Mouse (Mus musculus) small intestine, adult 10 weeks (tissue): ENCODE measurements around the gene Gm20878. TPM values are rescaled to one million over a fixed set of nuclear protein-coding genes. Genes with fewer than 3 reads are reported as not detected.

ENCODE experiments used
- polyA plus RNA-seq: library from polyadenylated mRNA; stranded (reverse); fragments of 350-450 nt; fragmentation: Illumina TruSeq; extraction: RNeasy Lipid Tissue Mini Kit (QIAGEN cat#74804); gene quantifications from one replicate; pipeline ENCODE4 v1.2.3, GENCODE M21; 2014; ENCODE audit warnings: low replicate concordance

The Gm20878 gene
- polyA plus RNA-seq: 0.71 TPM

DNA sequence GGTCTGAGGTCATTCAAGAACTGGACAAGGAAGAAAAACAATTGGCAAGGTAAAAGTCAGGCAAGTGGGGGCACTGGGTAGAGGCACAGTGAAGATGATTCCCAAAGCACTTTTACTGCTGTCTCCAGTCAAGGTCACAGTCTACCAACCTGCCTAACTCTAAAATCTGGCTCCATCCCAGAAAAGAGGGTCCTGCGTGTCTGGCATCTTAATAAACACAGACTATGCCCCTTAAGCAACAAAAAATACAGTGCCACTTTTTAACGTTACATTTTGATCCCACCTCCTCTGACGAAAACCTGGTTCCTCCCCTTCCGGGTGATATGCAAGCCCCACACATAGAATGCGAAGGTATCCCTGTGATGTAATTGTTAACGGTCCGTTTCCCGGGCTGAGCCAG is at the start of gene Gm20878:
Gm20878 (plus strand) TSS at position 301 of the 400 bp plus-strand sequence.

DNA sequence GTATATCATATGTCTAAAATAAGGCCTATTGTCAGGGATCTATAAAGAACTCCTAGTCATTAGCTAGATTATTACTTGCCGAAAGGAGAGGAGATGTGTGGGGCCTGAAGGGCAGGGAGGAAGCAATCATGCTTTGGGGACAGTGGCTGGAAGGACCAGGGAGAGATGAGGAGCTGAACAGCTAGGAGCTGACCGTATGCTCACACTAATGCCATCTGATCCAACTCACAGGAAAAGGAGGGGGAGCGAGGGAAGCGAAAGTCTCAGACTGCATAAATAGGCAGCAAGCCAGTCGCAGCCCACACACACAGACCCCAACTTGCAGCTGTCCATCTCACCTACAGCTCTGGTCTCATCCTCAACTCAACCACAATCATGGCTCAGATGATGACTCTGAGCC is 38.1 kb upstream of the Gm20878 start, which contains the start of gene Gm21541:
Gm21541 (plus strand) TSS at position 301 of the 400 bp plus-strand sequence.

DNA sequence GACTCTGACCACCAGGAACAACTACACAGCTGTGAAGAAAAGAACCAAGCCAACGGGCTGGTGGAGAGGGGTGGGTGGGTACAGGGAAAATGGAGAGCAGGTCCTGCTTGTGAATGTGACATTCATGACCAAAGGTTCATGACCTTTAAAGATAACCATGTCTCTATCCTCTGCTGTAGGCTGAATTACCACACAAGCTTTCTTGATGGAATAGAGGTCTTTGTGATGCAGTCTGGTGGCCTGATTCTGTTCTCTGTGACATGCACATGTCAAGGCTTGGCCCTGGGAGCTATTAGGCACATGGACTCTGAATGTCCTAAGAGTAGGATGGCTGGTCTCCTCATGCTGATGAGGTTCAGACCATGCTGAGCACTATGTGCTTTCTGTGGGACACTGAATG is 24.4 kb downstream of the Gm20878 start, which contains the start of gene Fam205a4:
Fam205a4 (plus strand) TSS at position 301 of the 400 bp plus-strand sequence.

Other genes with a start within 250 kb of the Gm20878 start
- gene Cntfr, start 244.5 kb upstream of the Gm20878 start, polyA plus RNA-seq: not detected
- 3.2 TPM for gene Il11ra1, start 241.6 kb upstream of the Gm20878 start, polyA plus RNA-seq
- not detected for gene Rpp25l, start 228.0 kb upstream of the Gm20878 start, polyA plus RNA-seq
- gene Dctn3, start 218.4 kb upstream of the Gm20878 start, polyA plus RNA-seq: 29.6 TPM
- not detected for gene Arid3c, start 210.4 kb upstream of the Gm20878 start, polyA plus RNA-seq
- 0.85 TPM for gene Galt, start 186.3 kb upstream of the Gm20878 start, polyA plus RNA-seq
- 13.3 TPM for gene Sigmar1, start 185.4 kb upstream of the Gm20878 start, polyA plus RNA-seq
- gene Ccl27a, start 167.3 kb upstream of the Gm20878 start, polyA plus RNA-seq: 3.6 TPM
- not detected for gene Gm21541, start 38.0 kb upstream of the Gm20878 start, polyA plus RNA-seq
- gene Fam205a4, start 24.5 kb downstream of the Gm20878 start, polyA plus RNA-seq: 0.11 TPM
- not detected for gene Gm21093, start 93.2 kb downstream of the Gm20878 start, polyA plus RNA-seq
- gene Gm3893, start 149.6 kb downstream of the Gm20878 start, polyA plus RNA-seq: not detected
- not detected for gene Gm13304, start 173.2 kb downstream of the Gm20878 start, polyA plus RNA-seq
- gene Gm13306, start 211.9 kb downstream of the Gm20878 start, polyA plus RNA-seq: not detected
- gene Gm13305, start 227.0 kb downstream of the Gm20878 start, polyA plus RNA-seq: not detected